In the genomic region with DNA sequence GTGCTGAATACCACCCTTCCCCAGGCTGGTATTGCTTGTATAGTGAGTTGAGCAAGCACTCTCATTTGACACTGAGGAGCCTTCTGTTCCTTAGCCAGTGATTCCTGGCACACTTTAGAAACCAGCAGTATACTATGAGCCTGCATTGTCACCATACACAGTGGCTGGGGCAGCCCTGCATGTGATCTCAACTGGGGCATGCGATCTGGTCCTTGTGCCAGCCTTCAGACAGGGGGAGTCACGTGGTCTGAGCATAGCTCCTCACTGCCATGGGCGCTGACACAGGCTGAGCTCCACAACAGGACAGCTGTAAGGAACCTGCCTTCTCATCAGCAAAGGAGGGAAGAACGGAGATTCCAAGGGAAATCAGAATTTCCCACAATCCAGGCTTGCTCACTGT, we compare ENCODE assay signal across 20 mouse cellular contexts.
DNase-seq lines count a peak whose midpoint lies in the region; ATAC-seq and TF ChIP-seq lines count a peak whose summit lies in the region.
"Had no signal": no experiment of that assay in that cellular context is flagged by ENCODE, and none has a peak within 500 bp of the region (broad histone marks: within the 10 kb centered on the region; RNA-seq: fewer than 3 reads in every experiment).

No protein-coding gene starts in this region.

- H3K9ac ChIP-seq in heart, embryonic 12.5 days: peak overlapping the region; percentile 53; the same call in 1 of the 2 replicates
- H3K9ac ChIP-seq in neural tube, embryonic 15.5 days (replicated peaks): no peak overlapping the region
- H3K9ac ChIP-seq: embryonic facial prominence, embryonic 13.5 days; hindbrain, embryonic 13.5 days; intestine, embryonic 15.5 days; kidney, embryonic 15.5 days; midbrain, embryonic 13.5 days had no signal

- H3K9me3 ChIP-seq in megakaryocyte, embryonic 14.5 days: no peaks in the 10 kb centered on the region
- no peaks in the 10 kb centered on the region for H3K9me3 ChIP-seq in heart, embryonic 12.5 days (replicated peaks)
- no peaks in the 10 kb centered on the region for H3K9me3 ChIP-seq in neural tube, embryonic 15.5 days (replicated peaks)
- H3K9me3 ChIP-seq: embryonic facial prominence, embryonic 13.5 days; hindbrain, embryonic 13.5 days; intestine, embryonic 15.5 days; kidney, embryonic 15.5 days; limb, embryonic 10.5 days; midbrain, embryonic 13.5 days had no signal

- WGBS in heart, embryonic 12.5 days: 75% methylated on average over 4 of the region's 4 CpGs
- WGBS in neural tube, embryonic 15.5 days: 83% methylated on average over 4 of the region's 4 CpGs

- H3K36me3 ChIP-seq in megakaryocyte, embryonic 14.5 days (replicated peaks; ENCODE audit: low read length): peaks cover 62% of the 10 kb centered on the region
- H3K36me3 ChIP-seq in heart, embryonic 12.5 days: no peaks in the 10 kb centered on the region
- no peaks in the 10 kb centered on the region for H3K36me3 ChIP-seq in myocyte (ENCODE audit: control insufficient read depth, insufficient read depth)
- no peaks in the 10 kb centered on the region for H3K36me3 ChIP-seq in neural tube, embryonic 15.5 days
- H3K36me3 ChIP-seq: embryonic facial prominence, embryonic 13.5 days; hindbrain, embryonic 13.5 days; intestine, embryonic 15.5 days; kidney, embryonic 15.5 days; limb, embryonic 10.5 days; midbrain, embryonic 13.5 days had no signal

- H3K4me2 ChIP-seq in heart, embryonic 12.5 days: no peak overlapping the region
- peak overlapping the region; percentile 39 for H3K4me2 ChIP-seq in myocyte (ENCODE audit: low read depth)
- H3K4me2 ChIP-seq in neural tube, embryonic 15.5 days: no peak overlapping the region
- H3K4me2 ChIP-seq: embryonic facial prominence, embryonic 13.5 days; hindbrain, embryonic 13.5 days; intestine, embryonic 15.5 days; kidney, embryonic 15.5 days; liver, embryonic 11.5 days; midbrain, embryonic 13.5 days had no signal

- no peak for ATAC-seq in megakaryocyte, adult 5-6 weeks (ENCODE audit: poor library complexity, severe bottlenecking)
- ATAC-seq in heart, embryonic 12.5 days (ENCODE audit: insufficient number of reproducible peaks, low FRiP score): no peak
- no peak for ATAC-seq in neural tube, embryonic 15.5 days (ENCODE audit: low FRiP score)
- ATAC-seq: intestine, embryonic 15.5 days; midbrain, embryonic 13.5 days had no signal

- no peak overlapping the region for H3ac ChIP-seq in myocyte (ENCODE audit: control insufficient read depth, insufficient read length)

- H3K79me2 ChIP-seq in myocyte (ENCODE audit: control insufficient read depth, insufficient read depth): peaks cover 30% of the 10 kb centered on the region

- H3K4me1 ChIP-seq in megakaryocyte, embryonic 14.5 days: peaks cover 100% of the 10 kb centered on the region
- H3K4me1 ChIP-seq in heart, embryonic 12.5 days (replicated peaks): peaks cover 84% of the 10 kb centered on the region
- H3K4me1 ChIP-seq in neural tube, embryonic 15.5 days: peaks cover 22% of the 10 kb centered on the region

- H3K27ac ChIP-seq in heart, embryonic 12.5 days (ENCODE audit: poor library complexity, severe bottlenecking): peak overlapping the region; percentile 100
- no peak overlapping the region for H3K27ac ChIP-seq in neural tube, embryonic 15.5 days (replicated peaks)
- H3K27ac ChIP-seq: embryonic facial prominence, embryonic 13.5 days; hindbrain, embryonic 13.5 days; macrophage; midbrain, embryonic 13.5 days had no signal

- no peak for TF ChIP-seq POLR2A in myocyte (IDR thresholded peaks at IDR 0.05; ENCODE audit: insufficient read length, low read depth)

- DNase-seq in cerebellum, adult 9-11 months: peak; percentile 57
- no peak for DNase-seq in cerebellum, adult 8-10 months
- no peak for DNase-seq in gastrocnemius, postnatal 10 days
- DNase-seq: B cell, adult 2 months; gastrocnemius, postnatal 36 days; lung, adult 2 months; thymus, postnatal 36 days had no signal

- H3K27me3 ChIP-seq in megakaryocyte, embryonic 14.5 days (replicated peaks): no peaks in the 10 kb centered on the region
- H3K27me3 ChIP-seq in heart, embryonic 12.5 days (replicated peaks): no peaks in the 10 kb centered on the region
- no peaks in the 10 kb centered on the region for H3K27me3 ChIP-seq in myocyte (ENCODE audit: control insufficient read depth, insufficient read depth, insufficient read length)
- no peaks in the 10 kb centered on the region for H3K27me3 ChIP-seq in neural tube, embryonic 15.5 days (replicated peaks)
- H3K27me3 ChIP-seq: embryonic facial prominence, embryonic 13.5 days; hindbrain, embryonic 13.5 days; intestine, embryonic 15.5 days; kidney, embryonic 15.5 days; midbrain, embryonic 13.5 days had no signal

- peak overlapping the region; percentile 79 for H3K4me3 ChIP-seq in megakaryocyte, embryonic 14.5 days (replicated peaks)
- H3K4me3 ChIP-seq in heart, embryonic 12.5 days: no peak overlapping the region
- no peak overlapping the region for H3K4me3 ChIP-seq in myocyte
- H3K4me3 ChIP-seq in neural tube, embryonic 15.5 days (replicated peaks): no peak overlapping the region
- H3K4me3 ChIP-seq: embryonic facial prominence, embryonic 13.5 days; hindbrain, embryonic 13.5 days; intestine, embryonic 15.5 days; kidney, embryonic 15.5 days; limb, embryonic 10.5 days; midbrain, embryonic 13.5 days had no signal

TF ChIP-seq in myocyte, 11 proteins besides CTCF, POLR2A, EP300 and RAD21:
- no peak for TF ChIP-seq CEBPB (IDR thresholded peaks at IDR 0.05; ENCODE audit: insufficient read depth, poor library complexity, severe bottlenecking)
- no peak for TF ChIP-seq POLR2AphosphoS2 (IDR thresholded peaks at IDR 0.05; ENCODE audit: insufficient read length, low read depth)
- TF ChIP-seq MYOD1 (IDR thresholded peaks at IDR 0.05; ENCODE audit: control insufficient read depth in 1 of 3, insufficient read length in 2 of 3, low read depth in 2 of 3): no peak
- no peak for TF ChIP-seq SRF (IDR thresholded peaks at IDR 0.05; ENCODE audit: control insufficient read depth, insufficient read length, low read depth)
- no peak for TF ChIP-seq USF1 (IDR thresholded peaks at IDR 0.05; ENCODE audit: low read depth)
- TF ChIP-seq E2F4 (IDR thresholded peaks at IDR 0.05; ENCODE audit: insufficient read depth): no peak
- no peak for TF ChIP-seq REST (IDR thresholded peaks at IDR 0.05; ENCODE audit: insufficient read depth, insufficient read length)
- TF ChIP-seq TCF12 (IDR thresholded peaks at IDR 0.05; ENCODE audit: insufficient read depth, poor library complexity, severe bottlenecking): no peak
- TF ChIP-seq MYOG (IDR thresholded peaks at IDR 0.05; ENCODE audit: control insufficient read depth in 1 of 3, insufficient read depth in 1 of 3, insufficient read length in 2 of 3, low read depth in 2 of 3): no peak
- TF ChIP-seq TCF3 (IDR thresholded peaks at IDR 0.05; ENCODE audit: insufficient read length, low read depth): no peak
- TF ChIP-seq MAX (IDR thresholded peaks at IDR 0.05; ENCODE audit: low read depth): no peak
